Mouse (Mus musculus) forebrain, embryonic 13.5 days (tissue): Measurements from ENCODE around the gene Prrg4. TPM values are rescaled to one million over a fixed set of nuclear protein-coding genes. Genes with fewer than 3 reads are reported as not detected.

Source experiments
- ATAC-seq: fragments of 200-750 bp; cut with Nextera tagmentation; 2 replicates; pipeline ENCODE4 v1.8.0; 2017
- H3K27ac ChIP-seq: fragments of 300-500 bp; sonication (generic); 2 replicates; pipeline ENCODE4 v1.5.1; 2015; ENCODE audit warnings: inconsistent platforms, mild to moderate bottlenecking, moderate library complexity
- H3K27me3 ChIP-seq: fragments of 300-500 bp; sonication (generic); 2 replicates; pipeline ENCODE4 v1.6.1; 2015; ENCODE audit warnings: mild to moderate bottlenecking, inconsistent platforms
- H3K36me3 ChIP-seq: fragments of 300-500 bp; sonication (generic); 2 replicates; pipeline ENCODE4 v1.6.1; 2015; ENCODE audit warnings: mild to moderate bottlenecking, inconsistent platforms; ENCODE audit not compliant: poor library complexity, severe bottlenecking
- H3K4me1 ChIP-seq: fragments of 300-500 bp; sonication (generic); 2 replicates; pipeline ENCODE4 v1.6.1; 2015; ENCODE audit warnings: inconsistent platforms
- H3K4me2 ChIP-seq: fragments of 300-500 bp; sonication (generic); 2 replicates; pipeline ENCODE4 v1.6.1; 2015; ENCODE audit warnings: inconsistent platforms, mild to moderate bottlenecking, moderate library complexity
- H3K4me3 ChIP-seq: fragments of 300-500 bp; sonication (generic); 2 replicates; pipeline ENCODE4 v1.5.1; 2015; ENCODE audit warnings: mild to moderate bottlenecking, inconsistent platforms
- H3K9ac ChIP-seq: fragments of 300-500 bp; sonication (generic); 2 replicates; pipeline ENCODE4 v1.6.1; 2015; ENCODE audit warnings: mild to moderate bottlenecking, inconsistent platforms
- H3K9me3 ChIP-seq: fragments of 300-500 bp; sonication (generic); replicated peaks from 2 replicates; pipeline ENCODE4 v1.6.1; 2016; ENCODE audit warnings: inconsistent platforms
- WGBS: fragments of 180-500 bp; shearing (Covaris S2); methylation state at CpG from one replicate; pipeline ENCODE4 v1.1.7; 2015; 5-methylcytosine and 5-hydroxymethylcytosine counted together
- polyA plus RNA-seq: library from polyadenylated mRNA; unstranded; fragments of >200 nt; fragmentation: Nextera tagmentation; extraction: Ambion mirVana; gene quantifications from 2 replicates; pipeline ENCODE4 v1.2.1, GENCODE M21; 2015

Prrg4 gene
- polyA plus RNA-seq, 1 experiment from 2014 or later, result 0.45 TPM

GRCm38 (mm10) chr2:104855732-104856131 is 6.1 kb upstream of the Prrg4 start:
- H3K27me3 ChIP-seq, result peaks cover 11% of the 10 kb centered on the region
- WGBS, result 20% methylated on average over 3 of the region's 3 CpGs
- no peaks in the 10 kb centered on the region for H3K36me3 ChIP-seq
- H3K4me1 ChIP-seq, result no peaks in the 10 kb centered on the region
- H3K9me3 ChIP-seq, result no peaks in the 10 kb centered on the region
- H3K4me2 ChIP-seq, result no peak overlapping the region
- no peak overlapping the region for H3K27ac ChIP-seq
- no peak overlapping the region for H3K9ac ChIP-seq
- no peak overlapping the region for H3K4me3 ChIP-seq
- ATAC-seq, result no peak

- 75% methylated on average over 1 of the region's 1 CpGs for WGBS
- ATAC-seq, result no peak
- Histone ChIP-seq H3K4me3 (no peak overlapping the region), H3K9me3 (no peaks in the 10 kb centered on the region), H3K36me3 (no peaks in the 10 kb centered on the region), H3K4me1 (peaks cover under 1% of the 10 kb centered on the region), H3K27me3 (peaks cover 17% of the 10 kb centered on the region), H3K27ac (no peak overlapping the region), H3K9ac (no peak overlapping the region), H3K4me2 (no peak overlapping the region)
Observed at GRCm38 (mm10) chr2:104854836-104855235, 5.2 kb upstream of the Prrg4 start.

GRCm38 (mm10) chr2:104852546-104852945 is 2.9 kb upstream of the Prrg4 start:
- no peak for ATAC-seq
- H3K4me2 ChIP-seq, result no peak overlapping the region
- no peaks in the 10 kb centered on the region for H3K9me3 ChIP-seq
- H3K27me3 ChIP-seq, result peaks cover 35% of the 10 kb centered on the region
- 94% methylated on average over 7 of the region's 7 CpGs for WGBS
- no peaks in the 10 kb centered on the region for H3K36me3 ChIP-seq
- no peak overlapping the region for H3K27ac ChIP-seq
- no peak overlapping the region for H3K9ac ChIP-seq
- no peak overlapping the region for H3K4me3 ChIP-seq
- peaks cover 9% of the 10 kb centered on the region for H3K4me1 ChIP-seq

- no peak for ATAC-seq
- no peak overlapping the region for H3K4me3 ChIP-seq
- no peak overlapping the region for H3K27ac ChIP-seq
- no peaks in the 10 kb centered on the region for H3K9me3 ChIP-seq
- no peak overlapping the region for H3K9ac ChIP-seq
- no peaks in the 10 kb centered on the region for H3K36me3 ChIP-seq
- H3K27me3 ChIP-seq, result peaks cover 35% of the 10 kb centered on the region
- H3K4me2 ChIP-seq, result no peak overlapping the region
- H3K4me1 ChIP-seq, result peaks cover 9% of the 10 kb centered on the region
- WGBS, result 22% methylated on average over 5 of the region's 5 CpGs
Observed at GRCm38 (mm10) chr2:104851686-104852085, 2.0 kb upstream of the Prrg4 start.

- 69% methylated on average over 3 of the region's 3 CpGs for WGBS
- Histone ChIP-seq H3K36me3 (no peaks in the 10 kb centered on the region), H3K4me3 (peak overlapping the region; percentile 56), H3K4me1 (peaks cover 9% of the 10 kb centered on the region), H3K9ac (no peak overlapping the region), H3K27me3 (peaks cover 35% of the 10 kb centered on the region), H3K4me2 (peak overlapping the region; percentile 98), H3K9me3 (no peaks in the 10 kb centered on the region), H3K27ac (no peak overlapping the region)
- ATAC-seq, result no peak
Observed at GRCm38 (mm10) chr2:104849991-104850359, 299 bp upstream of the Prrg4 start.

GRCm38 (mm10) chr2:104848235-104849161 is 1.2 kb downstream of the Prrg4 start:
- no peaks in the 10 kb centered on the region for H3K9me3 ChIP-seq
- no peak for ATAC-seq
- WGBS, result 31% methylated on average over 16 of the region's 16 CpGs
- no peaks in the 10 kb centered on the region for H3K36me3 ChIP-seq
- H3K27me3 ChIP-seq, result peaks cover 35% of the 10 kb centered on the region
- H3K9ac ChIP-seq, result no peak overlapping the region
- peak overlapping the region; percentile 98 for H3K4me2 ChIP-seq
- H3K4me3 ChIP-seq, result peak overlapping the region; percentile 56
- peaks cover 9% of the 10 kb centered on the region for H3K4me1 ChIP-seq
- H3K27ac ChIP-seq, result no peak overlapping the region

- WGBS, result 50% methylated on average over 2 of the region's 2 CpGs
- H3K27me3 ChIP-seq, result peaks cover 35% of the 10 kb centered on the region
- H3K4me2 ChIP-seq, result no peak overlapping the region
- H3K4me3 ChIP-seq, result no peak overlapping the region
- H3K27ac ChIP-seq, result no peak overlapping the region
- no peaks in the 10 kb centered on the region for H3K9me3 ChIP-seq
- H3K36me3 ChIP-seq, result no peaks in the 10 kb centered on the region
- ATAC-seq, result no peak
- H3K4me1 ChIP-seq, result peaks cover 9% of the 10 kb centered on the region
- no peak overlapping the region for H3K9ac ChIP-seq
Observed at GRCm38 (mm10) chr2:104847645-104848044, 2.0 kb downstream of the Prrg4 start.

GRCm38 (mm10) chr2:104846638-104847414 is 2.9 kb downstream of the Prrg4 start:
- no peak overlapping the region for H3K4me3 ChIP-seq
- no peak overlapping the region for H3K9ac ChIP-seq
- peaks cover 35% of the 10 kb centered on the region for H3K27me3 ChIP-seq
- no peak overlapping the region for H3K27ac ChIP-seq
- ATAC-seq, result no peak; the same call in 1 of the 2 replicates
- WGBS, result 52% methylated on average over 4 of the region's 4 CpGs
- no peak overlapping the region for H3K4me2 ChIP-seq
- H3K4me1 ChIP-seq, result peaks cover 9% of the 10 kb centered on the region
- no peaks in the 10 kb centered on the region for H3K9me3 ChIP-seq
- no peaks in the 10 kb centered on the region for H3K36me3 ChIP-seq

- no peak overlapping the region for H3K4me3 ChIP-seq
- no peak for ATAC-seq
- H3K27me3 ChIP-seq, result no peaks in the 10 kb centered on the region
- H3K4me1 ChIP-seq, result no peaks in the 10 kb centered on the region
- H3K9me3 ChIP-seq, result no peaks in the 10 kb centered on the region
- H3K4me2 ChIP-seq, result no peak overlapping the region
- H3K27ac ChIP-seq, result no peak overlapping the region
- H3K9ac ChIP-seq, result no peak overlapping the region
- H3K36me3 ChIP-seq, result no peaks in the 10 kb centered on the region
Observed at GRCm38 (mm10) chr2:104842559-104842958, 7.1 kb downstream of the Prrg4 start.

- Histone ChIP-seq H3K9me3 (no peaks in the 10 kb centered on the region), H3K4me1 (no peaks in the 10 kb centered on the region), H3K27me3 (no peaks in the 10 kb centered on the region), H3K9ac (no peak overlapping the region), H3K4me3 (no peak overlapping the region), H3K4me2 (no peak overlapping the region), H3K36me3 (no peaks in the 10 kb centered on the region), H3K27ac (no peak overlapping the region)
- 87% methylated on average over 7 of the region's 7 CpGs for WGBS
- no peak for ATAC-seq
Observed at GRCm38 (mm10) chr2:104841736-104842135, 7.9 kb downstream of the Prrg4 start.

GRCm38 (mm10) chr2:104840974-104841373 is 8.7 kb downstream of the Prrg4 start:
- Histone ChIP-seq H3K36me3 (no peaks in the 10 kb centered on the region), H3K4me1 (no peaks in the 10 kb centered on the region), H3K27me3 (no peaks in the 10 kb centered on the region), H3K4me2 (no peak overlapping the region), H3K9ac (no peak overlapping the region), H3K9me3 (no peaks in the 10 kb centered on the region), H3K4me3 (no peak overlapping the region), H3K27ac (no peak overlapping the region)
- no peak for ATAC-seq

GRCm38 (mm10) chr2:104832486-104832885 is 17.2 kb downstream of the Prrg4 start:
- no peaks in the 10 kb centered on the region for H3K4me1 ChIP-seq
- WGBS, result 85% methylated on average over 2 of the region's 2 CpGs
- H3K9me3 ChIP-seq, result no peaks in the 10 kb centered on the region
- H3K27me3 ChIP-seq, result no peaks in the 10 kb centered on the region
- H3K27ac ChIP-seq, result no peak overlapping the region
- no peak overlapping the region for H3K4me3 ChIP-seq
- no peaks in the 10 kb centered on the region for H3K36me3 ChIP-seq
- no peak overlapping the region for H3K4me2 ChIP-seq
- H3K9ac ChIP-seq, result no peak overlapping the region
- no peak for ATAC-seq
